Mouse (Mus musculus) embryonic fibroblast, embryonic 13.5 days (primary cell): ENCODE results near the gene Fes. TPM values are rescaled to one million over a fixed set of nuclear protein-coding genes. Genes with fewer than 3 reads are reported as not detected.

ENCODE experiments used
- H3K27ac ChIP-seq: 2 replicates; pipeline ENCODE4 v1.5.1; 2012; ENCODE audit warnings: low read length, control low read depth, inconsistent platforms; ENCODE audit not compliant: insufficient read depth
- H3K4me1 ChIP-seq: 2 replicates; pipeline ENCODE4 v1.6.1; 2011; ENCODE audit warnings: low read length; ENCODE audit not compliant: control insufficient read depth, insufficient read depth
- H3K4me3 ChIP-seq: 2 replicates; pipeline ENCODE4 v1.5.1; 2011; ENCODE audit warnings: mild to moderate bottlenecking, control low read depth, low read length; ENCODE audit not compliant: insufficient read depth
- CTCF ChIP-seq: IDR thresholded peaks from 2 replicates; pipeline ENCODE4 v1.5.1; 2011; ENCODE audit warnings: mild to moderate bottlenecking, control low read depth, low read length, moderate library complexity, borderline replicate concordance; ENCODE audit not compliant: insufficient read depth
- POLR2A ChIP-seq: IDR thresholded peaks from 2 replicates; pipeline ENCODE4 v1.6.1; 2011; ENCODE audit warnings: low read depth, mild to moderate bottlenecking, control low read depth, low read length, moderate library complexity
- polyA plus RNA-seq: library from polyadenylated mRNA; stranded (reverse); fragments of >200 nt; gene quantifications from 2 replicates; pipeline ENCODE4 v1.2.4, GENCODE M21; 2011; ENCODE audit warnings: low read depth; ENCODE audit not compliant: missing spikeins, insufficient read length

Gene Fes
- polyA plus RNA-seq, 1 experiment: 7.5 TPM

DNA sequence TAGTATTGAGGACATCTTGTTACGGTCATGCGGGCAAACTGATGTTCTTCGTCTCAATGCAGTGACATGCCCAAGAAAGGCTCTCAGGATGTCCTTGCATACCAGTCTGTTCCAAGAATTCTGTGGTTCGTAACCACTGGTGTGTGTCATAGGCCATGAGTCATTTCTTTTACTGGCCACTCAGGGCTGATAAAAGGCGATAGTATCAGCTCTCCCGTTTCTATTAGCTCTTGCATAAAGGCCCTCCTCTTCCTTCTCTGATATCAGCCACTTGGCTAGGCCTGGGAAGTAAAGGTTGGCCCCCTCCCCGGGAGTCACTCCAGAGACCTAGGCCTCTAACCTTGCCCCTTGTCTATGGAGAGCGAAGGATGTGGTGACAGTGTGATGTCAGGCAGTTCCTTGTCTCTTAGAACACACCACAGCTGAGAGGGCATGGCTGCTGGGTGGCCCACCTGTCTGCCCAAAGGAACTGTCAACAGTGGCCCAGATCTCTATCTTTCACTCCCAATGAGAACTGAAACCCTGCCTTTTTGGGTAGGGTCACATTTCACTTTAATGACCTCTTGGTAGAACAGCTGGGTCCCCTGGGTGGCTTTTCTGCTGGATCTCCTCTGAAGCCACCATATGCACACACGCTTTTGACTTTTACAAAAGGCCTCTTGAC, 12.2 kb downstream of the Fes start:
- no peak overlapping the region for H3K4me3 ChIP-seq
- peak overlapping the region; percentile 86 for H3K27ac ChIP-seq
- TF ChIP-seq POLR2A (no peak), CTCF (no peak)
- peaks cover 4% of the 10 kb centered on the region; the same call in 1 of the 2 replicates for H3K4me1 ChIP-seq

DNA sequence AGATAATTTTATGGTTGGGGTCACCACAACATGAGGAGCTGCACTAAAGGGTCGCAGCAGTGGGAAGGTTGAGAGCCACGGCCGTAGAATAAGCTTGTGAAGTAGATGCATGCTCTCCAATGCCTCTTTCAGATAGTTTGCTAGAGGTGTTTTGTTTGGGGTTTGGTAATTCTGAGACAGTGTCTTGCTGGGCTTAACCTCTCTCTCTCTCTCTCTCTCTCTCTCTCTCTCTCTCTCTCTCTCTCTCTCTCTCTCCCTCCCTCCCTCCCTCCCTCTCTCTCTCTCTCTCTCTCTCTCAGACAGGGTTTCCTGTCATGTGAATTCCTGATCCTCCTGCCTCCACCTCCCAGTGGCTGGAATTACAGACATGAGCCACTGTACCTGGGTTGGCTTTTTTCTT, 13.0 kb downstream of the Fes start:
- peaks cover 4% of the 10 kb centered on the region; the same call in 1 of the 2 replicates for H3K4me1 ChIP-seq
- TF ChIP-seq CTCF: no peak
- no peak for TF ChIP-seq POLR2A

DNA sequence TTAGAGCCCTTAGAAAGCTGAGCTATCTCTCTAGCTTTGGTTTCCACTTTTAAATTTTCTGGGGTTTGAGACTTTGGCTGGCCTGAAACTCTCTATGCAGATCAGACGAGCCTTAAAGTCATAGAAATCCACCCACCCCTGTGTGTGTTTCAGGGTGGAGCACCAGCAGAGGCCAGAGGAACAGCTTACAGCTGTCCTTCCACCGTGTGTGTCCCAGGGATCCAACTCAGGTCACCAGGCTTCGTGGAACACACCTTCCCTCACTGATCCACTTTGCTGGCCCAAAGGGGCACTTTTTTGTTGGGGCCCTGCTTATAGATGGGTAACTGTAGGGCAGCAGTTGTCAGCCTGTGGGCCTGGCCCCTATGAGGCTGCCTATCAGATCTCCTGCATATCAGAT, 13.5 kb downstream of the Fes start:
- H3K27ac ChIP-seq: no peak overlapping the region
- H3K4me3 ChIP-seq: no peak overlapping the region
- TF ChIP-seq POLR2A (no peak), CTCF (no peak)
- peaks cover 7% of the 10 kb centered on the region for H3K4me1 ChIP-seq

More for the DNA sequence above, 13.0 kb downstream of the Fes start:
- Histone ChIP-seq H3K4me3 (no peak overlapping the region), H3K27ac (peak overlapping the region; percentile 84)

DNA sequence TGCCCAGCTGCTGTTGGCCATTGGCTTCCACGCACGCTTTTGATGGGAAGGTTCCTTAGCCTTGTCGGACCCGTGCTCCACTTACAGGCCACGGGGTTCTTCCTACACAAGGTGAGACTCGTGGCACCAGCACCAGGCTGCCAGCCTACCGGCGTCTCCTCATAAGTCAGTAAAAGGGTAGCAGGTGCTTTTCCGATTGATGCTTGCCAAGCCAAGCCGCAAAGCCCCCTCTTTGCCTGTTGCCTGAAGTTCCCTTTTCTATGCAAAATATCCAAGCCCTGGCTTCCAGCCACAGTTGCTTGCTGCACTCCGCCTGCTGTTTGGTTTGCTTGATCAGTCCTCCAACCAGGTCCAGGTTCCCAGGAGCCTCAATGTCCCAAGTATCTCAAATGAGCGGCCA, 13.9 kb downstream of the Fes start:
- Histone ChIP-seq H3K4me3 (no peak overlapping the region), H3K27ac (no peak overlapping the region), H3K4me1 (peaks cover 7% of the 10 kb centered on the region)
- TF ChIP-seq POLR2A: no peak
- TF ChIP-seq CTCF: no peak

DNA sequence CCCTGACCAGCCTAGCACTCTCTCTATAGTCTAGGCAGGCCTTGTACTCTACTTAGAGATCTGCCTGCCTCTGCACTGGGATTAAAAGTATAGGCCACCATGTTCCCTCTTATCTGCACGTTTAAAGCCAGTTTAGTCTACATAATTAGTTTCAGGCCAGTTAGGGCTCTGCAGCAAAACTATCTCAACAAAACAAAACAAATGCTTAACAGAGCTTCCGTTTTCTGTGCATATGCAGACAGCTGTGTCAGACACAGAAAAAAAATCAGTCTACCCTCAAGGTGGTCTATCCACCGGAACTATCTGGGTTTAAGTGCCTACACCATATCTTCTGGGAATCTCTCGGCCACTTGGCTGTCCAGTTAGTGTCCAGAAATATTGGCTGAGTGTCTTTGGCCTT, 14.4 kb downstream of the Fes start:
- no peak overlapping the region for H3K27ac ChIP-seq
- no peak overlapping the region for H3K4me3 ChIP-seq
- peaks cover 7% of the 10 kb centered on the region for H3K4me1 ChIP-seq
- TF ChIP-seq POLR2A: no peak
- TF ChIP-seq CTCF: no peak

DNA sequence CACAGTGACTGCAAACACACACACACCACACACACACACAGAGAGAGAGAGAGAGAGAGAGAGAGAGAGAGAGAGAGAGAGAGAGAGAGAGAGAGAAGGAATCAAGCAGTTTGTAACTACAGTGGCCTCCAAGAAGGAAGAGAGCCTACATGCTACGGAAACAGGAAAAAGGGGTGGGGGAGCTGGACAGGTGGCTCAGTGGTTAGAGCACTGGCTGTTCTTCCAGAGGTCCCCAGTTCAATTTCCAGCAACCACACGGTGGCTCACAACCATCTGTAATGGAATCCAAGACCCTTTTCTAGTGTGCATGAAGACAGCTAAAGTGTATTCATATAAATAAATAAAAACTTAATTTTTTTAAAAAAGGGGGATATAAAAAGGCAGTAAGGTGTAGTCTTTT, 15.1 kb downstream of the Fes start:
- TF ChIP-seq CTCF (no peak), POLR2A (no peak)
- Histone ChIP-seq H3K4me3 (no peak overlapping the region), H3K27ac (no peak overlapping the region), H3K4me1 (peaks cover 7% of the 10 kb centered on the region)

DNA sequence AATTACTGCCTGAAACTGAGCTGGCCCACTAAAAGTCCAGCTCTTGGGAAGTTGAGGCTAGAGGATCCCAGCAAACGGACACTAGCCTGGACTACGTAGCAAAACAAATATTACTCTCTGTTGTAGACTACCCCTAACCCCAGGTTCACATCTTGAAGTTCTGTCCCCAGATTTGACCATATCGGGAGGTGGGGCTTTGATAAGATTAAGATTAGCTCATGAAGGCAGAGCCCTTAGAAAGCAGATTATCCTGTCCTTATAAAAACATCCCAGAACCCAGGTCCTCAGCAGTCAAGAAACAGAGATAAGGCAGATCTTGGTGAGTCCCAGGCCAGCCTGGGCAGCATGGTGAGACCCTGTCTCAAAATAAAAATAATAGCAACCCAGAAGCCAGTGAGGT, 15.6 kb downstream of the Fes start:
- Histone ChIP-seq H3K4me1 (peaks cover 7% of the 10 kb centered on the region), H3K4me3 (no peak overlapping the region), H3K27ac (no peak overlapping the region)
- no peak for TF ChIP-seq POLR2A
- no peak for TF ChIP-seq CTCF

DNA sequence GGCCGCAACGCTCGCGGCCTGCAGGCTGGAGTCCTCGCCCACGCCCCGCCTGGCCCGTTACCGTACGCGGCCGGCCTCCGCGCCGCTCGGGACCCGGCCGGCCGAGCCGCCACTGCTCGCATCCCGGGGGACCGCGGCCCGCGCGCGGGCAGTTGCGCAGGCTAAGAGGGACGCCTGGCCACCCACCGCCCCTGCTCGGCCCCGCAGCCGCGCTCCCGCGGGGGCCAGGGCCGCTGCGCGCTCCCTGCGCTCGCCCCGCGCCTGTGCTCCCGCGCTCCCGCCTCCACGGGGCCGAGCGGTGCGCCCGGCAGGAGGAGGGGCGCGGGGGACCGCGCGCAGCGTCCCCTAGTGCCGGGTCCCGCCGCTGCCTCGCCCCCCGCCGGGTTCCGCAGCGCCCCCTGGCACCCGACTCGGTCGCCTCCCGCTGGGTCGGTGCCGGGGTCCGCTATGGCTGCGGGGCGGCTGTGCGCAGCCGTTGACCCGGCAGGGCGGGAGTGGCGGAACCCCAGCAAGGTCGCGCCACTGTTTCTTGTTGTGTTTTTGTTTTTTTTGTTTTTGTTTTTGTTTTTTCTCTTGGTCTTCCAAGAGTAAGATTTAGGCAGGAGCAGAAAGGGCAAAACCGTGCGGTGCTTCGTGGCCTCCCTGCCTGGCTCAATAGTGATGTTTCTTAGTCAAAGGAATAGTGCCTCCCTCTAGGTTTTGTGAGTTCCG, 16.6 kb downstream of the Fes start, which contains the start of gene Man2a2:
Gene Man2a2 (minus strand): TSS at position 335 of the 711 bp plus-strand sequence.
- no peak for TF ChIP-seq POLR2A
- TF ChIP-seq CTCF: peak; percentile 61
- peak within 1 kb of the TSS; percentile 72 for H3K27ac ChIP-seq
- peaks cover 7% of the 10 kb centered on the region for H3K4me1 ChIP-seq
- peak within 1 kb of the TSS; percentile 64 for H3K4me3 ChIP-seq

DNA sequence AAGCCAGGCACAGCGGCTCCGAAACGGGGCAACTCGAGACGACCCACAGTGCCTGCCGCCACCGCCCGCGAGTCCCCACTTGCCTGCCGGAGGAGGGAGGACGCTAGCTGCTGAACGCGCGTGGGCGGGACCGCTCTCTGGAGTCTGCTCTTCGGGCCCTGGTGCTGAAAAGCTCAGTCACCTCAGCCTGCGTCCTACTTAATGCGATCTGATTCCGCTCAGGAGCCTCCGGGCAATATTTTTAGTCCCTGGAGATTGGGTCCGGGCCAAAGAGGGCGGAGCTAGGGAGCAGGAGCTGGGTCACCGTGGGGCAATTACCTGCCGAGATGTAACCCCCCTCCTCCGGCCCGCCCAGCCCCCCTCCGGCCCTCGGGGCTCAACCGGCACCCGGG, 17.1 kb downstream of the Fes start:
- H3K4me3 ChIP-seq: peak overlapping the region; percentile 64
- peaks cover 5% of the 10 kb centered on the region for H3K4me1 ChIP-seq
- peak overlapping the region; percentile 72 for H3K27ac ChIP-seq
- TF ChIP-seq CTCF (no peak), POLR2A (peak; percentile 62)

DNA sequence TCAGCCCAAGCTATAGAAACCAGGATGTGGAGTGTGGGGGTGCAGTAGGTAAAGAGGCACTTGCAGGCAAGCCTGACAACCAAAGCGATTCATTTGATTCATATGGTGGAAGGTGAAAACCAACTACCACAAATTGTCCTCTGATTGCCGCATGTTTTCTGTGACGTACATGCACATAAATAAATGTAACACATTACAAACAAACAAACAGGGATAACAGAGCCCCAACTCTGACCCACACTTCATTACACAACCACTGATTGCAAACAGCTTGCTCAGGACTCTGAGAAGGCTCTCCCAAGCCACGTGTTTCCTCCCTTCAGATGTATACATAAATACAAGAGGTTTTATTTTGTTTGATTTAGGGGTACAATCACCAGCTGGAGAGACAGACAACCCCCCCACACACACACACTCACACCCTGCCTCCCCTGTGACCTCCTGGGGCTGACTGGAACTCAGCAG, 17.7 kb downstream of the Fes start:
- TF ChIP-seq POLR2A (no peak), CTCF (no peak)
- peaks cover 3% of the 10 kb centered on the region for H3K4me1 ChIP-seq
- peak overlapping the region; percentile 72 for H3K27ac ChIP-seq
- peak overlapping the region; percentile 64 for H3K4me3 ChIP-seq
